Mouse (Mus musculus) megakaryocyte-erythroid progenitor cell, adult 5-6 weeks (primary cell): ENCODE measurements around the gene Wnt5b. TPM values are rescaled to one million over a fixed set of nuclear protein-coding genes. Genes with fewer than 3 reads are reported as not detected.
A peak's percentile ranks its signal among the peaks of the same experiment; 100 is the strongest.

Source experiments
- ATAC-seq: replicated peaks from 2 replicates; pipeline ENCODE4 v1.8.0; 2016; ENCODE audit warnings: mild to moderate bottlenecking, inconsistent platforms; ENCODE audit not compliant: severe bottlenecking, poor library complexity, low FRiP score, low TSS enrichment
- total RNA-seq, 2 experiments: library from RNA; stranded (forward) in 1 of 2; stranded (reverse) in 1 of 2; fragments of 200-1000, 215-1000 nt in 1 of 2; fragments of >200 nt in 1 of 2; fragmentation: Nextera tagmentation in 1 of 2; gene quantifications; 2 replicates each; pipeline ENCODE4 v1.2.3; 2014 to 2017

Gene Wnt5b
- total RNA-seq, 2 experiments from 2014 or later: not detected

DNA sequence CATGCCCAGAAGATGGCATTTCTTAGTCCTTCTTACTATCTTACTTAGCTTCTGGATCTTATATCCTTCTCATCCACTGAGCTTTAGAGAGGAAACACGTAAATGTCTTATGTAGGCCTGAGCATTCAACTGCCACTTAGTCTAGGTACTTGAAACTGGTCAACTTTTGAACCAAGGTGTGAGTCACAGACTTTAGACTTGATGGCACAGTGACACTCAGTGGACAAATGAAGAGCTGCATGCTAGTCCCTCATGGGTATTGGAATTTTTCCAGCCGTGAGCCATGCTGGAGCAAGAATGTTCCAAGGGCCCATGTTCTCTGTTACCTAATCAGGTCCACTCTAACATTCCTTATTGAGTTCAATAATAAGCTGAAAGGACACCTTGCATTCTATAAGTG, 113.6 kb downstream of the Wnt5b start:
- peak; percentile 72 for ATAC-seq

GRCm38 (mm10) chr6:119429311-119429710, 114.8 kb downstream of the Wnt5b start:
- no peak for ATAC-seq

- 0 out of 2 replicates have a peak, but pooled peaks have one; percentile 32 for ATAC-seq
Observed at GRCm38 (mm10) chr6:119428611-119429010, 115.5 kb downstream of the Wnt5b start.

- no peak for ATAC-seq
Observed at GRCm38 (mm10) chr6:119421001-119421400, 123.1 kb downstream of the Wnt5b start.

- ATAC-seq: no peak
Observed at GRCm38 (mm10) chr6:119420357-119420756, 123.8 kb downstream of the Wnt5b start.

- ATAC-seq: no peak
Observed at GRCm38 (mm10) chr6:119419412-119419811, 124.7 kb downstream of the Wnt5b start.

DNA sequence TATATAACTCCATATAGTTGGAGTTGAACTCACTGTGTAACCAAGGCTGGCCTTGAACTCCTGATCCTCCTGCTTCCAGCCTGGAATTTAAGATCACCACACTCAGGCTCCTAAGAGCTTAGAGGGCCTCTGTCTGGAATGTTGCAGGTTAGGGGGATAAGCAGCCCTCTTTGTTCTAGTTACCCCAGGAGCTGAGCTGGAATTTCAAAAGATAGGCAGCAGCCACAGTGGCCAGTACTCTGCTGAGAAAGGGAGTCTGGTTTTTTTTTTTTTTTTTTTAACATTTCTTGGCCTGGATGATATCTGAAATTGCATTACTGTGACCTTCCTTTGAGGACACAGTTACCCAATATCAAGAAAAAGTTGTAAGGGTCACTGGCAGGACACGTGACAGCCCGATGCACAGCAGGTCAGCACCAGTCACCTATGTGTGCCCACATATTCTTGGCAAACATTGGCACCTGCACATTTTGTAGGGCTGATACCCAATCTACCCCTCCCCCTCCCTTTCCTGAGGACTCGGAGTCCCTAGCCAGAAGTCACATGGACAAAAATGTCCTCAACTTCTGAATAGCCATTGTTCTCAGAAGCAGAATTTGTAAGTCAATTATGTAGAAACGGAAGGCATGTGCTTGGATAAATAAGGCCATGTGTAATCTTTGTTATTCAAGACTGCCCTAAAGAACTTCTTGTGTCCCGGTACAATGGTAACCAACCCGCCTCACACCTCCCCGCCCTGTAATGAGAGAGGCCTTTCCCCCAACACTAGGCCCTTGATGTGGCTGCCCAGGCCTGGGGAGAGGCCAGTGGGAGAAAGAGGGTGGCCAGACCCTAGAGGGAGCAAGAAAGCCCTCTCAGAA, 125.5 kb downstream of the Wnt5b start:
- no peak for ATAC-seq

DNA sequence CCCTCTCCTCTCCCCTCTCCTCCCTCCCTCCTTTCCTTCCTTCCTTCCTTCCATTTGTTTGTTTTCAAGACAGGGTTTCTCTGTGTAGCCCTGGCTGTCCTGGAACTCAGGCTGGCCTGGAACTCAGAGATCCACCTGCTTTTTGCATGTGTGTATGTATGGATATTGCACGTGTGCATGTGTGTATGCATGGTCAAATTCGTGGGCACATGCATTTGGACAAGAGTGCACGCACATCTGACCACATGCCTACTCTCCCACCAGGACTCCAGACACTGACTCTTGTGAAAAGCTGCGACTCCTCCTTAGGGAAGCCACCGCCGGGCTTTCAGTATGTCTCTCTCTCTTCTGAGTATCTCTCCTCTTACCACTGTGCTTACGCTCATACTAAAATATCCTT, 126.3 kb downstream of the Wnt5b start:
- ATAC-seq: no peak

DNA sequence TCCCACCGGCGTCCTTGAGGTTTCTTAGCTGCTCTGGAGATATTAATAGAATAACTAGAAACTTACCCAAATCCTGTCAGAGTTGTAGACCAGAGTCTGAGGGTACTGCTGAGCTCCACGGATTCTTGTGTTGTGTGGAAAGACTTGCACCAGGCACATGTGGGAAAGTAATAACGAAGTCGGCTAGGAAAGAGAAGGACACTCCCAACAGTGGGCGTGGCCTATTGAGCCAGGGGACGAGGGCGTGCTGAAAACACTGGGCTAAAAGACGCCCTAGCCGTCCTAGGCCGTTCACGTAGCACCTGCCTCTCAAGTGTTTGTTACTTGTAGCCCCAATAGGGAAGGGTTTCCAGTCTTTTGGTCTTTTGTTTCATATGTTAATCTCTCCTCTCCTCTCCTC, 126.8 kb downstream of the Wnt5b start, which contains the start of gene Adipor2:
Adipor2 (minus strand) TSS at position 351 of the 400 bp plus-strand sequence.
- ATAC-seq: peak; percentile 95

DNA sequence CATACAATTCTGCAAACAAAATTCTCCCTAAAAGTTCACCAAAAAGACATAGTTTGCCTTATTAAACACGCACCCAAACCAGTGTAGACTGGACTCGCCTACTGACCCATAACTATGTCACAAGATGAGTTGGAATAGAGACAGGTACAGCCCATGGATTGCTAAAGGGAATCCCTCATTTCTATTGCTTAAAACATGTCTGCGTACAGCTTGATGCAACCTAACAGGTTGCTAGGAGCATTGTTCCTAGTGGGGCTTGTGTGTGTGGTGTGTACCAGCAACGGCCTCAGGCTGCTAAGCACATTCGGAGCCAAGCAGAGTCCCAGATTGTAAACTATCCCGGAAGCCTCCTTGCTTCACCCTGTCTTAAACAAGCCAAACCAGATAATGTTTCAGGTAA, 127.5 kb downstream of the Wnt5b start:
- ATAC-seq: no peak; the same call in 1 of the 2 replicates

DNA sequence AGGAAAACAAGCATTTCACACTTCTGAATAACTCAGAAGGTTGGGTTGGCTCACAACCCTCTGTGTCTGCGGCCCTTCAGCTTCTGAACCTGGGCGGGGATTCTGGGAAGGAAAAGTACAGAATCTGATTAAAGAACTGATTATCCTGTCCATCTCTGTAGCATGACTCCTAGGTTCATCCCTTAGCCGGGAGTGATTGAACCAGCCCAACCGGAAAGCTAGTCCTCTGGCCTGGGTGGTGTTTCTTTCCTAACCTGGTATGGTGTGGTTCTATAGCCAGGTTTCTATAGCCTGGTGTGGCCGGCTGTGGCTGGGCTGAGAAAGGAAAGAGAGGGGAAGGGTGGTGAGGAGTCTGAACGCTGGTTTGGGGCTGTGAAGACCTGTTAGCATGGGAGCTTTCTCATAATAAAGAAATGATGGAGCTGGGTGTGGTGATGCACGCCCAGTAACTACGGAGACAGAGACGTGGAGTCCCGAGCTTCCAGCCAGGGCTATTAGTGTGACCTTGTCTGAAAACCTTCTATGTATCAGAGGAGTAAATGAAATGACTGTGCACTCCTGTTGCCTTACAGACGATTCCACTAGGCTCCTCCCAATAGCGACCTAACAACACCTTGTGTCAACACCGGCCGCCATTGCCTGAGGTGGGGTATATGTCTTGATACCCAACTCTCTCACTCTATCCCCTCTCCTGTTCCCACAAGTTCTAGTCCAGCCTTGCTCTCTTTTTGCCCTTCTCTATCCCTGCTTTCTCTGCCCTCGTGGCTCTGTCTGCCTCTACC, 129.7 kb downstream of the Wnt5b start:
- no peak for ATAC-seq

GRCm38 (mm10) chr6:119412588-119412987, 131.6 kb downstream of the Wnt5b start:
- ATAC-seq: no peak

GRCm38 (mm10) chr6:119411511-119411910, 132.6 kb downstream of the Wnt5b start:
- no peak for ATAC-seq

GRCm38 (mm10) chr6:119409766-119410165, 134.4 kb downstream of the Wnt5b start:
- no peak for ATAC-seq

DNA sequence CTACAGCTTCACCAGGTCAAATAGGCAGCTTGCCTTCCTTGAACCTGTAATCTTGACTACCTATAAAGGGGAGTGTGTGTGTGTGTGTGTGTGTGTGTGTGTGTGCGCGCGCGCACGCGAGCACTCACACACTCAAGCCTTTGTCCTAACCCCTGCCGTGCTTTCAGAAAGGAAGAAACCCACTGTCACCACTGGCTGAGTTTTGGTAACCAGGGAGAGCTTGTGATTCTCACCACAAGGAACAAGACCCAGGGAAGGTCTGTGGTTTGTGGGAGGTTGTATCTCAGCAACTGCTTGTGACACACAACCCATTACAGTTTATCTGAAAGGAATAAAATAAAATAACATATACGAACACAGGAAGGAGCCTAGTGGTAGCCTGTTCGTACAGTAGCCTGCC, 135.6 kb downstream of the Wnt5b start:
- peak; percentile 69 for ATAC-seq

DNA sequence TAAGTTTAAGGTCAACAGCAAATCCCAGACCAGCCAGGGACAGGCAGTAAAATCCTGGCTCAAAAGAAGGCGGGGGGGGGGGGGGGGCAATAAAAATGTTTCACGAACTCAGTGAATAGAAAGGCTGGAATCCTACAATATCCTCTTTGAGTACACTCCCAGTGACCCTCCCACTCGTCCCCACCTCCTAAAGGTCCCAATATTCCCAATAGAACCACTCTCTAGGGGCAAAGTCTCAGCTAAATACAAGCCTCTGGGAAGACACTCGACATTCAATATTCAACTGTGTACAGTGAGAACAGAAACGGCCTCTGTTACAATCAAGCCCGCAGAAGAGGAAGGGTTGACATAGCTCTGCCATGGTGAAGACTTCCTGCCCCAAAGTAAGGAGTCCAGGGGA, 136.3 kb downstream of the Wnt5b start:
- no peak for ATAC-seq

- no peak for ATAC-seq
Observed at GRCm38 (mm10) chr6:119406528-119406927, 137.6 kb downstream of the Wnt5b start.

- no peak for ATAC-seq
Observed at GRCm38 (mm10) chr6:119405310-119405709, 138.8 kb downstream of the Wnt5b start.

DNA sequence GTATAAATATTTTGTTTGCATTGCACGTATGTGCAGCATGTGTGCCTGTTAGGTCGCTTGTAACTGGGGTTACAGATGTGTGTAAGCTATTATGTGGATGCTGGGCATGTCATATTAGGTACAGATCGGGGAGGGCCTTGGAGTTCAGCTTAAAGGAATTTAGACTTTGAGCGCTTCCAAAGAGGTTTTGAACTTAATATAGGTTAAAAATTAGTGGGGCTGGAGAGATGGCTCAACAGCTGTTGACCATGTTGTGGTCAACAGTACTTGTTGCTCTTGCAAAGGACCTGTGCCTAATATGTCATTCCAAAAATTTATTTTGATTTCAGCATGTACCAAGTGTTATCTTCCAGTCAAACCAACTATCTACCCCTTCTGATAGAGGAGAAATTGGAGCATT, 139.3 kb downstream of the Wnt5b start:
- no peak for ATAC-seq

DNA sequence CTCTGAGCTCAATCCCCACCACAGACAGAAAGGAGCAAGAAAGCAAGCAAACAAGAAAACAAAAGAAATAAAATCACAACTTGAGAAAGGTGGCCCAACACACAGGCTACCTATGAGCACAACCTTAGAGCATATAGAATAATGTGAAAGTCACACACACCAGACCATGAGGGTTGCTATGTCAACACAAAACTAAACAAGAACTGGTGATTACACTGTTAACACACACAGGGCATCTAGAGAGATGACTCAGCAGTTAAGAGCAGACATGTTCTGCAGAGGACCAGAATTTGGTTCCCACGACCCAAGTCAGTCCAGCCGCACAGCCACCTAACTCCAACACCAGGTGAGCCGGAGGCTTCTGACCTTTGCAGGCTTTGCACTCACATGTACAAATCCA, 141.2 kb downstream of the Wnt5b start:
- no peak for ATAC-seq
